Mouse (Mus musculus) limb, embryonic 14.5 days (tissue): ENCODE data around the gene Parp1. TPM values are rescaled to one million over a fixed set of nuclear protein-coding genes. Genes with fewer than 3 reads are reported as not detected.

Experiments used
- ATAC-seq: fragments of 200-750 bp; cut with Nextera tagmentation; 2 replicates; pipeline ENCODE4 v1.8.0; 2017; ENCODE audit warnings: low read depth, moderate number of reproducible peaks, moderate TSS enrichment; ENCODE audit not compliant: low FRiP score
- DNase-seq: peaks from one replicate; pipeline ENCODE4 v3.0.0-alpha.2; 2015; ENCODE audit warnings: low spot score
- H3K27ac ChIP-seq: fragments of 300-500 bp; sonication (generic); replicated peaks from 2 replicates; pipeline ENCODE4 v1.5.1; 2014; ENCODE audit warnings: low read depth, mild to moderate bottlenecking, low read length, moderate library complexity, mixed read lengths
- H3K27me3 ChIP-seq: fragments of 300-500 bp; sonication (generic); 2 replicates; pipeline ENCODE4 v1.6.1; 2014; ENCODE audit warnings: low read length, mixed read lengths; ENCODE audit not compliant: control insufficient read depth, insufficient read depth
- H3K36me3 ChIP-seq: fragments of 300-500 bp; sonication (generic); 2 replicates; pipeline ENCODE4 v1.6.1; 2014; ENCODE audit warnings: mild to moderate bottlenecking, low read length, moderate library complexity, mixed read lengths; ENCODE audit not compliant: control insufficient read depth, insufficient read depth
- H3K4me1 ChIP-seq: fragments of 300-500 bp; sonication (generic); 2 replicates; pipeline ENCODE4 v1.6.1; 2014; ENCODE audit warnings: antibody characterized with exemption, low read length, mixed read lengths; ENCODE audit not compliant: control insufficient read depth, insufficient read depth
- H3K4me2 ChIP-seq: fragments of 300-500 bp; sonication (generic); replicated peaks from 2 replicates; pipeline ENCODE4 v1.6.1; 2014; ENCODE audit warnings: low read depth, mild to moderate bottlenecking, low read length, moderate library complexity; ENCODE audit not compliant: severe bottlenecking
- H3K4me3 ChIP-seq: fragments of 300-500 bp; sonication (generic); replicated peaks from 2 replicates; pipeline ENCODE4 v1.5.1; 2014; ENCODE audit warnings: low read length
- H3K9ac ChIP-seq: fragments of 300-500 bp; sonication (generic); 2 replicates; pipeline ENCODE4 v1.6.1; 2014; ENCODE audit warnings: mild to moderate bottlenecking, low read depth, low read length, moderate library complexity; ENCODE audit not compliant: severe bottlenecking
- H3K9me3 ChIP-seq: fragments of 300-500 bp; sonication (generic); 2 replicates; pipeline ENCODE4 v1.6.1; 2016; ENCODE audit warnings: low read length; ENCODE audit not compliant: control insufficient read depth
- POLR2A ChIP-seq: fragments of 200-500 bp; IDR thresholded peaks from 2 replicates; pipeline ENCODE4 v1.8.0; 2012; ENCODE audit warnings: inconsistent platforms, mild to moderate bottlenecking, moderate library complexity, borderline replicate concordance; ENCODE audit not compliant: insufficient read depth, insufficient read length; ENCODE audit errors: extremely low read depth
- WGBS: fragments of 180-500 bp; shearing (Covaris S2); extraction: QIAGEN DNeasy Blood & Tissue Kit; methylation state at CpG from one replicate; pipeline ENCODE4 v1.1.7; 2014; 5-methylcytosine and 5-hydroxymethylcytosine counted together
- polyA plus RNA-seq, 2 experiments: library from polyadenylated mRNA; depleted of rRNA in 1 of 2; stranded (reverse) in 1 of 2; unstranded in 1 of 2; fragments of >200 nt; fragmentation: Nextera tagmentation in 1 of 2; extraction: Ambion mirVana in 1 of 2; gene quantifications; 2 replicates each; pipeline versions ENCODE4 v1.2.1 to v1.2.3; 2012 to 2014

The Parp1 gene
- polyA plus RNA-seq, 2 experiments, result 107 to 108 TPM

DNA sequence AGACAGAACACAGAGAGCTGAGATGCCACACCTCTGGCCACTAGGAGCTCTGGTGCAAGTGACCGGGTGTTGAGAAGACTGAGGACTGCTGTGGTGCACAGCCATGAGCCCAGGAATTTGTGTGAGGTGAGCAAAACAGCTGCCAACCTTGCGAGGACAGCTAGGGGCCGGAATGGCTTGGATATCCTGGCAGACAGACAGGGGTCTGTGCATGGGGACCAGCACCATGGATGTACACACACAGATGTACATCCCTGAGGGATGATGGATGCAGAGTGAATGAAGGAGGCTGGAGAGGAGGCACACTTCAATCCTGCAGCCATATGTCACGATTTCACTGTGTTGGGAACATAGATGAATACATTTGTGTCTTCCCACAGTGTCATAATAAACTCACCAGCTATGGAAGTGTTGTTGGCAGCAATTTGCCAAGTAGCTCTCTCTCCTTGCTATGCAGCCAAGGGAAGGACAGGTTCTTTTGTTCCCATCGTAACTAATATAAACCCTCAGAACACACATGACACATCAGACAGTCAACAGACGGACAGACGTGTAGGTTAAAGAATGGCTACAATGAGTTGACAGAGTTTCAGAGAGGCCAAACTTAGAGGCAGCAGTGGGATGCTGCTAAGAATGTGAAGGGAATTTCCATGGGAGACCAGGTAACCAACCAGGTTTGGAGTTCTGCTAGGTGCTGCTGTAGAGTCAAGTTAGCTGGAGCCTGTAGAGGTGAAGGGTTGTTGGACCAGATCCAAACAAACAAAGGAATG, 19.0 kb upstream of the Parp1 start:
- Histone ChIP-seq H3K36me3 (no peaks in the 10 kb centered on the region), H3K4me2 (no peak overlapping the region), H3K9ac (no peak overlapping the region), H3K4me1 (peaks cover 10% of the 10 kb centered on the region), H3K9me3 (no peaks in the 10 kb centered on the region), H3K27ac (no peak overlapping the region), H3K4me3 (no peak overlapping the region), H3K27me3 (no peaks in the 10 kb centered on the region)
- DNase-seq, result no peak
- 78% methylated on average over 7 of the region's 7 CpGs for WGBS
- TF ChIP-seq POLR2A, result no peak
- no peak for ATAC-seq

DNA sequence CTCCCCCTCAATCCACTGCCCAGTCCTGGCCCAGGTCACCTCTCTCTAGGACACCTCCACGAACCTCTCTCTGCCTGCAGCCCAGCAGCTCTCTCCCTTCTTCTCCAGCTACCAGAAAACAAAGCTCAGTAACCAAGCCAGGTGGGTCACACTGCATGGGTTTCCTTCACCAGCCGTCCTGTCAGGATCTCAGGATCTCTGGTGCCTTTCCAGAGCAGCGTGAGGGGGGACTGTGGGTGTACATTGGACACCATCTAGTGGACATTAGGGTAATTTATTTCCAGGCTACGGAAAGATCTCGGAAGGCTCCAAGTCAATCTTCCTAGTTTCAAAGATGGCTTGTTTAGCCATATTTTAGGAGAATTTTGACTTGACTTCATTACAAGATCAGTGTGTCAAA, 18.0 kb upstream of the Parp1 start:
- DNase-seq (peak; percentile 65), ATAC-seq (no peak)
- Histone ChIP-seq H3K9ac (no peak overlapping the region), H3K27ac (no peak overlapping the region), H3K4me1 (peaks cover 10% of the 10 kb centered on the region), H3K27me3 (no peaks in the 10 kb centered on the region), H3K9me3 (no peaks in the 10 kb centered on the region), H3K4me3 (no peak overlapping the region), H3K4me2 (no peak overlapping the region), H3K36me3 (no peaks in the 10 kb centered on the region)
- TF ChIP-seq POLR2A, result no peak
- 16% methylated on average over 5 of the region's 5 CpGs for WGBS

DNA sequence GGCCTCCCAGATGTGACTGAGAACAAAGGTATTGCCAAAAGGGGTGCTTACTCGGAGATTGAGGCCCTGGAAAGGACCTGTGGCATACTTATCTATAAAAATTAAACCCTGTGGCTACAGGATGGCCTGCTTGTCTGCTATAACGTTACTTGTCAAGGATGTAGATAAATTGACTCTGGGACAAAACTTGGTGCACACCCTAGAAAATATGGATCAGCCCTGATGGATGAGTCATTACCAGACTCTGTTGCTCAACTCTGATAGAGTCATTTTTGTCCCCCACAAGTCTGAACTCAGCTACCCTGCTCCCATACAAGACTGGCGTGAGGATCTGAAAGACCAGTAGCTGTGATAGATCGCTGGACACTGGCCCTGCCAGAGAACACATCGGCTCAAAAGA, 11.8 kb upstream of the Parp1 start:
- H3K9ac ChIP-seq, result no peak overlapping the region
- H3K4me1 ChIP-seq, result no peaks in the 10 kb centered on the region
- TF ChIP-seq POLR2A, result no peak
- no peaks in the 10 kb centered on the region for H3K27me3 ChIP-seq
- no peaks in the 10 kb centered on the region for H3K9me3 ChIP-seq
- no peak for ATAC-seq
- no peaks in the 10 kb centered on the region for H3K36me3 ChIP-seq
- DNase-seq, result no peak
- 77% methylated on average over 5 of the region's 5 CpGs for WGBS
- H3K4me3 ChIP-seq, result no peak overlapping the region
- no peak overlapping the region for H3K27ac ChIP-seq
- H3K4me2 ChIP-seq, result no peak overlapping the region

DNA sequence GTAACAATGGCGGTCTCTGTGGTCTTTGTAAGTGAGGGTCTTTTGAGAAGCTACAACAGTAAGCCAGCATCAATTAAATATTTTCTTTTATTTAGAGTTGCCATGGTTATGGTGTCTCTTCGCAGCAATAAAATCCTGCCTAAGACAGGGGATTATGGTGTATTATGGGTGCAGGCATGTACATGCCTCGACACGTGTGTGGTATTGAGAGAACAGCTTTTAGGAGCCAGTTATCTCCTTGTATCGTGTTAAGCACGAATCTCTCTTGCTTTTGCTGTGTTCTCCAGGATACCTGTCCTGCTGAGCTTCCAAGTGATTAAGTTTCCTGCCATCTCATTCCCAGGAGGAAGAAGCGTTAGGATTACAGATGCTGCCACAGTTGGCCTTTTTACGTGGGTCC, 9.3 kb upstream of the Parp1 start:
- no peak overlapping the region for H3K4me2 ChIP-seq
- no peaks in the 10 kb centered on the region for H3K9me3 ChIP-seq
- no peak overlapping the region for H3K9ac ChIP-seq
- H3K36me3 ChIP-seq, result no peaks in the 10 kb centered on the region
- no peaks in the 10 kb centered on the region for H3K27me3 ChIP-seq
- H3K27ac ChIP-seq, result no peak overlapping the region
- no peak for ATAC-seq
- 51% methylated on average over 8 of the region's 8 CpGs for WGBS
- no peak overlapping the region for H3K4me3 ChIP-seq
- no peak for DNase-seq
- no peak for TF ChIP-seq POLR2A
- no peaks in the 10 kb centered on the region for H3K4me1 ChIP-seq

DNA sequence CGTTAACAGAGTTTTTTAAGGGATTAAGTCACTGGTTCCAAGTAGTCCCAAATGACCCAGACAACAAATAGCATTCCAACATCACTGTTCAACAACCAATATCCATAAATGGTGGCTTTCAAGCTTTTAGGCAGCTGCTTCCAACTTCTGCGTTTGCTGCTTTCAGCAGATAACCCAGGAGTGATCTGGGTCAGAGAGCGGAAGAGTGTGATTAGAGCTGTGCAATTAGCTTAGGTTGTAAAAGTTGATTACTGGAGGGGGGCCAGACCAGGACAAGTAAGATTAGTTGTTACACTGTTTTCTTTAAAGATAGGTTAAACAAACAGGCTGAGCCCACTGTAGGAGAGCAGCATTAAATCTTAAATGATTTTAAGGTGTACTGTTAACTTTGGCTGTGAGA, 7.5 kb upstream of the Parp1 start:
- ATAC-seq (no peak), DNase-seq (no peak)
- no peak overlapping the region for H3K4me3 ChIP-seq
- no peak overlapping the region for H3K4me2 ChIP-seq
- H3K27me3 ChIP-seq, result no peaks in the 10 kb centered on the region
- H3K27ac ChIP-seq, result no peak overlapping the region
- H3K9ac ChIP-seq, result no peak overlapping the region
- no peaks in the 10 kb centered on the region for H3K4me1 ChIP-seq
- no peaks in the 10 kb centered on the region for H3K36me3 ChIP-seq
- TF ChIP-seq POLR2A, result no peak
- WGBS, result 21% methylated on average over 3 of the region's 3 CpGs
- H3K9me3 ChIP-seq, result no peaks in the 10 kb centered on the region
